Mouse (Mus musculus) midbrain, embryonic 11.5 days (tissue): Measurements from ENCODE around the gene A430089I19Rik. TPM values are rescaled to one million over a fixed set of nuclear protein-coding genes. Genes with fewer than 3 reads are reported as not detected.
"Not testable (repeated sequence)": the region's sequence is repeated elsewhere in the genome, so short reads cannot be mapped to it uniquely, and the experiment has no call there.

Experiments
- ATAC-seq: fragments of 200-750 bp; cut with Nextera tagmentation; 2 replicates; pipeline ENCODE4 v1.8.0; 2017; ENCODE audit warnings: moderate TSS enrichment, moderate library complexity; ENCODE audit not compliant: low FRiP score
- DNase-seq: peaks from one replicate; pipeline ENCODE4 v3.0.0; 2015; ENCODE audit warnings: low spot score; ENCODE audit errors: missing footprints
- H3K27ac ChIP-seq: fragments of 300-500 bp; sonication (generic); 2 replicates; pipeline ENCODE4 v1.5.1; 2014; ENCODE audit warnings: low read depth, low read length
- H3K27me3 ChIP-seq: fragments of 300-500 bp; sonication (generic); 2 replicates; pipeline ENCODE4 v1.6.1; 2014; ENCODE audit warnings: mild to moderate bottlenecking, low read length, moderate library complexity, mixed read lengths; ENCODE audit not compliant: control insufficient read depth, insufficient read depth
- H3K36me3 ChIP-seq: fragments of 300-500 bp; sonication (generic); 2 replicates; pipeline ENCODE4 v1.6.1; 2014; ENCODE audit warnings: mild to moderate bottlenecking, low read length, moderate library complexity, mixed read lengths; ENCODE audit not compliant: control insufficient read depth, insufficient read depth
- H3K4me1 ChIP-seq: fragments of 300-500 bp; sonication (generic); 2 replicates; pipeline ENCODE4 v1.6.1; 2014; ENCODE audit warnings: low read length; ENCODE audit not compliant: control insufficient read depth, insufficient read depth
- H3K4me2 ChIP-seq: fragments of 300-500 bp; sonication (generic); 2 replicates; pipeline ENCODE4 v1.6.1; 2014; ENCODE audit warnings: mild to moderate bottlenecking, moderate library complexity
- H3K4me3 ChIP-seq: fragments of 300-500 bp; sonication (generic); 2 replicates; pipeline ENCODE4 v1.5.1; 2014; ENCODE audit warnings: low read depth, low read length
- H3K9ac ChIP-seq: fragments of 300-500 bp; sonication (generic); 2 replicates; pipeline ENCODE4 v1.6.1; 2014; ENCODE audit warnings: low read length
- H3K9me3 ChIP-seq: fragments of 300-500 bp; sonication (generic); 2 replicates; pipeline ENCODE4 v1.6.1; 2016; ENCODE audit warnings: low read length; ENCODE audit not compliant: control insufficient read depth
- WGBS: fragments of 180-500 bp; shearing (Covaris S2); extraction: QIAGEN DNeasy Blood & Tissue Kit; methylation state at CpG from one replicate; pipeline ENCODE4 v1.1.7; 2014; 5-methylcytosine and 5-hydroxymethylcytosine counted together
- polyA plus RNA-seq: library from polyadenylated mRNA; unstranded; fragments of >200 nt; fragmentation: Nextera tagmentation; extraction: Ambion mirVana; gene quantifications from 2 replicates; pipeline ENCODE4 v1.2.1, GENCODE M21; 2014

The A430089I19Rik gene
- not detected in 2 replicates for polyA plus RNA-seq

GRCm38 (mm10) chr5:94306696-94307095 lies at the start of gene A430089I19Rik:
TSS of gene A430089I19Rik (minus strand) at chr5:94306796.
- not testable (repeated sequence) for H3K4me2 ChIP-seq, H3K27me3 ChIP-seq, H3K36me3 ChIP-seq, H3K9me3 ChIP-seq, H3K9ac ChIP-seq, DNase-seq, H3K4me1 ChIP-seq, H3K27ac ChIP-seq, H3K4me3 ChIP-seq, ATAC-seq
- 96% methylated on average over 1 of the region's 1 CpGs for WGBS

- not testable (repeated sequence) for H3K4me3 ChIP-seq, DNase-seq, H3K9ac ChIP-seq, H3K4me2 ChIP-seq, H3K27me3 ChIP-seq, H3K9me3 ChIP-seq, H3K4me1 ChIP-seq, ATAC-seq, H3K27ac ChIP-seq, H3K36me3 ChIP-seq
- WGBS: no CpG with 5 or more reads among the region's 2 CpGs
These were observed 32.9 kb upstream of the A430089I19Rik start, which contains the start of gene AA792892 for GRCm38 (mm10) chr5:94339449-94339848. TSS of gene AA792892 (plus strand) at chr5:94339749.

GRCm38 (mm10) chr5:94314135-94314534 lies 7.5 kb upstream of the A430089I19Rik start, which contains the start of gene Gm6502:
TSS of gene Gm6502 (plus strand) at chr5:94314435.
- H3K9ac ChIP-seq, H3K9me3 ChIP-seq, H3K4me1 ChIP-seq, H3K27ac ChIP-seq, DNase-seq, H3K4me3 ChIP-seq, H3K36me3 ChIP-seq, ATAC-seq, H3K4me2 ChIP-seq, H3K27me3 ChIP-seq: not testable (repeated sequence)
- no CpG with 5 or more reads among the region's 2 CpGs for WGBS

Other genes starting within 250 kb of the A430089I19Rik start
- not detected in 2 replicates for gene BC061212, start 236.3 kb downstream of the A430089I19Rik start, polyA plus RNA-seq
- gene Gm6351, start 230.4 kb downstream of the A430089I19Rik start, polyA plus RNA-seq: not detected in 2 replicates
- not detected in 2 replicates for gene Gm3106, start 88.8 kb downstream of the A430089I19Rik start, polyA plus RNA-seq
- gene Gm6502, start 7.6 kb upstream of the A430089I19Rik start, polyA plus RNA-seq: not detected in 2 replicates
- gene AA792892, start 33.0 kb upstream of the A430089I19Rik start, polyA plus RNA-seq: not detected in 2 replicates
- gene Gm7682, start 139.0 kb upstream of the A430089I19Rik start, polyA plus RNA-seq: not detected in 2 replicates
- gene Gm3139, start 219.5 kb upstream of the A430089I19Rik start, polyA plus RNA-seq: not detected in 2 replicates